Mouse (Mus musculus) liver, embryonic 14.5 days (tissue): ENCODE measurements around the gene Pde10a.

Experiments used
- CTCF ChIP-seq: IDR thresholded peaks from 2 replicates; pipeline ENCODE4 v1.5.1; 2016; ENCODE audit warnings: antibody characterized with exemption, low read depth, control low read depth
- EP300 ChIP-seq: IDR thresholded peaks from 2 replicates; pipeline ENCODE4 v1.6.1; 2016; ENCODE audit warnings: antibody characterized with exemption, low read depth

DNA sequence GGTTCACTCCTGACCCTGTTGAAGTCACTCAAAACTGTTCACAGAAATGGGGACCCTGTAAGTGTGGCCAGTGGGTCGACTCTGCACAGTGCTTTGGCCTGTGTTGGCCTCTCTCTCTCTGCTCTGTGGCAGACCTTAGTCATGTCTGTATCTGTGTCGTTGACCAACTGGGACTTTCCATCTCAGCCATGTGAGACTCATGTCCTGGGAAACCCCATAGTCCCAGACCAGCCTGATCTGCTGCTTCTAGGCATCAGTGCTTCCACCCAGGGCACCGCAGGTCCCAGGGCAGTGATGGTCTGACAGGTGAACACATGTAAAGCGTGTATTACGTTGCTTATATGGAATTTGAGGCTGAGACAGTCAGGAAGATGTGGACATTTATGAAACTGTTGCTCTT lies 311.1 kb downstream of the Pde10a start:
- TF ChIP-seq CTCF (no peak), EP300 (no peak)
